Mouse (Mus musculus): Measurements from ENCODE around the gene Rtn4r. TPM values are rescaled to one million over a fixed set of nuclear protein-coding genes. Genes with fewer than 3 reads are reported as not detected.
A peak's percentile ranks its signal among the peaks of the same experiment; 100 is the strongest.

Gene Rtn4r
- polyA plus RNA-seq, 1 experiment, result 18.9 TPM

- H3K4me1 ChIP-seq (ENCODE audit: control insufficient read depth, insufficient read depth, low read length), result peaks cover 49% of the 10 kb centered on the region
- peak; percentile 97 for DNase-seq
- H3K27me3 ChIP-seq (replicated peaks; ENCODE audit: control insufficient read depth, insufficient read depth, low read length), result no peaks in the 10 kb centered on the region
- no peak overlapping the region for H3K4me3 ChIP-seq (ENCODE audit: insufficient read depth, low read depth, low read length)
- WGBS, result 41% methylated on average over 18 of the region's 18 CpGs
- H3K27ac ChIP-seq (ENCODE audit: insufficient read depth, low read depth, low read length), result peak overlapping the region; percentile 95
- TF ChIP-seq CTCF (conservative IDR thresholded peaks at IDR 0.05; ENCODE audit: insufficient read depth, insufficient read length, low read depth, low read length), result no peak
- TF ChIP-seq POLR2A (IDR thresholded peaks at IDR 0.05; ENCODE audit: low read depth, low read length), result peak; percentile 11
- H3K36me3 ChIP-seq (ENCODE audit: control insufficient read depth, insufficient read depth, low read length), result no peaks in the 10 kb centered on the region; the same call in 1 of the 2 replicates
Measured at GRCm38 (mm10) chr16:18083231-18083951, 44.1 kb upstream of the Rtn4r start.

- Histone ChIP-seq H3K4me3 (ENCODE audit: insufficient read depth, low read depth, low read length) (no peak overlapping the region), H3K36me3 (ENCODE audit: control insufficient read depth, insufficient read depth, low read length) (no peaks in the 10 kb centered on the region; the same call in 1 of the 2 replicates), H3K27me3 (replicated peaks; ENCODE audit: control insufficient read depth, insufficient read depth, low read length) (no peaks in the 10 kb centered on the region), H3K4me1 (ENCODE audit: control insufficient read depth, insufficient read depth, low read length) (peaks cover 49% of the 10 kb centered on the region), H3K27ac (ENCODE audit: insufficient read depth, low read depth, low read length) (peak overlapping the region; percentile 95)
- peak; percentile 65 for DNase-seq
- no peak for TF ChIP-seq POLR2A (IDR thresholded peaks at IDR 0.05; ENCODE audit: low read depth, low read length)
- peak; percentile 40; the same call in 1 of the 2 replicates for TF ChIP-seq CTCF (conservative IDR thresholded peaks at IDR 0.05; ENCODE audit: insufficient read depth, insufficient read length, low read depth, low read length)
- 61% methylated on average over 7 of the region's 7 CpGs for WGBS
Measured at GRCm38 (mm10) chr16:18084262-18084661, 43.2 kb upstream of the Rtn4r start.

- peaks cover 38% of the 10 kb centered on the region for H3K4me1 ChIP-seq (ENCODE audit: control insufficient read depth, insufficient read depth, low read length)
- peak overlapping the region; percentile 62 for H3K27ac ChIP-seq (ENCODE audit: insufficient read depth, low read depth, low read length)
- H3K4me3 ChIP-seq (ENCODE audit: insufficient read depth, low read depth, low read length), result peak overlapping the region; percentile 64
- peak; percentile 79 for DNase-seq
- no peak for TF ChIP-seq CTCF (conservative IDR thresholded peaks at IDR 0.05; ENCODE audit: insufficient read depth, insufficient read length, low read depth, low read length)
- no peak for TF ChIP-seq POLR2A (IDR thresholded peaks at IDR 0.05; ENCODE audit: low read depth, low read length)
- no peaks in the 10 kb centered on the region for H3K27me3 ChIP-seq (replicated peaks; ENCODE audit: control insufficient read depth, insufficient read depth, low read length)
- H3K36me3 ChIP-seq (ENCODE audit: control insufficient read depth, insufficient read depth, low read length), result no peaks in the 10 kb centered on the region
- WGBS, result 56% methylated on average over 5 of the region's 5 CpGs
Measured at GRCm38 (mm10) chr16:18087101-18087500, 40.3 kb upstream of the Rtn4r start.

DNA sequence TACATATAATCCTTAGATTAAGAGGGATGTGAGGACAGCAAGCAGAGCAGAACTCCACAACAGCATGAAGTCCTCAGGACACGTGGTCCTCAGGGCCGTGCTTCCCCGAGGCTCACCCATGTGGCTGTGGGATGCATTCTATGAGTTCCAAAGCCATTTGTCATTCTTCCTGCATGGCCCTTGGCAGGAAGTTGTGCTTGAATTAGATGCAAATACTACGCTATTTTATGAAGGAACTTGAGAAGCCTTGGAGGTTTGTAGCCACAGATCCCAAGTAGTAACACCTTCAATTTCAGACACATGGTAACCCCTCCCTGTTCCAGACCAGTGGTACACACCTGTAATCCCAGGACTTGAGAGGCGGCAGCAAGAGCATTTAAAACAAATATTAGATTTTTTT is 31.1 kb upstream of the Rtn4r start:
- no peak overlapping the region for H3K27ac ChIP-seq (ENCODE audit: insufficient read depth, low read depth, low read length)
- H3K36me3 ChIP-seq (ENCODE audit: control insufficient read depth, insufficient read depth, low read length), result no peaks in the 10 kb centered on the region
- no peaks in the 10 kb centered on the region for H3K4me1 ChIP-seq (ENCODE audit: control insufficient read depth, insufficient read depth, low read length)
- TF ChIP-seq POLR2A (IDR thresholded peaks at IDR 0.05; ENCODE audit: low read depth, low read length), result no peak
- no peak for TF ChIP-seq CTCF (conservative IDR thresholded peaks at IDR 0.05; ENCODE audit: insufficient read depth, insufficient read length, low read depth, low read length)
- 38% methylated on average over 5 of the region's 5 CpGs for WGBS
- H3K4me3 ChIP-seq (ENCODE audit: insufficient read depth, low read depth, low read length), result no peak overlapping the region
- DNase-seq, result no peak
- H3K27me3 ChIP-seq (replicated peaks; ENCODE audit: control insufficient read depth, insufficient read depth, low read length), result no peaks in the 10 kb centered on the region

GRCm38 (mm10) chr16:18102816-18103215 is 24.6 kb upstream of the Rtn4r start:
- no peak for TF ChIP-seq POLR2A (IDR thresholded peaks at IDR 0.05; ENCODE audit: low read depth, low read length)
- TF ChIP-seq CTCF (conservative IDR thresholded peaks at IDR 0.05; ENCODE audit: insufficient read depth, insufficient read length, low read depth, low read length), result no peak
- Histone ChIP-seq H3K4me3 (ENCODE audit: insufficient read depth, low read depth, low read length) (no peak overlapping the region), H3K36me3 (ENCODE audit: control insufficient read depth, insufficient read depth, low read length) (no peaks in the 10 kb centered on the region), H3K27ac (ENCODE audit: insufficient read depth, low read depth, low read length) (no peak overlapping the region), H3K4me1 (ENCODE audit: control insufficient read depth, insufficient read depth, low read length) (peaks cover 5% of the 10 kb centered on the region; the same call in 1 of the 2 replicates), H3K27me3 (replicated peaks; ENCODE audit: control insufficient read depth, insufficient read depth, low read length) (no peaks in the 10 kb centered on the region)
- DNase-seq, result no peak
- 80% methylated on average over 4 of the region's 4 CpGs for WGBS

DNA sequence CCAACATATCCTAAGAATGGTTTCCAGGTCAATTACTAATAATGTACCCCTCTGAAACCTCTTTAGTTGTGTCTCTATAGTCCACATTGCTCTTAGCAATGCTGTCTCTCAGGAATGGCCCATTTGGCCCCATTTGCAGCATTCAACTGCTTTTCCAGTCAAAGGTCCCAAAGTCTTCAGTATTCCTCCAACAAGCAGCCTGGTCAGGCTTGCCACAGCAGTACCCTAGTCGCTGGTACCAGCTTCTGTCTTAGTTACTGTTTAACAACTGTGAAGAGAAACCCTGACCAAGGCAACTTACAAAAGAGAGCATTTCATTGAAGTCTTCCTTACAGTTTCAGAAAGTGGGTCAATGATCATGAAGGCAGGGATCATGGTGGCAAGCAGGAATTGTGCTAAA is 24.1 kb upstream of the Rtn4r start:
- peak; percentile 81 for DNase-seq
- Histone ChIP-seq H3K4me3 (ENCODE audit: insufficient read depth, low read depth, low read length) (no peak overlapping the region), H3K36me3 (ENCODE audit: control insufficient read depth, insufficient read depth, low read length) (no peaks in the 10 kb centered on the region), H3K4me1 (ENCODE audit: control insufficient read depth, insufficient read depth, low read length) (peaks cover 5% of the 10 kb centered on the region; the same call in 1 of the 2 replicates), H3K27me3 (replicated peaks; ENCODE audit: control insufficient read depth, insufficient read depth, low read length) (no peaks in the 10 kb centered on the region), H3K27ac (ENCODE audit: insufficient read depth, low read depth, low read length) (no peak overlapping the region)
- whole genome bisulfite sequencing, result 29% methylated on average over 1 of the region's 1 CpGs
- no peak for TF ChIP-seq CTCF (conservative IDR thresholded peaks at IDR 0.05; ENCODE audit: insufficient read depth, insufficient read length, low read depth, low read length)

GRCm38 (mm10) chr16:18103808-18104207 is 23.6 kb upstream of the Rtn4r start:
- no peak for TF ChIP-seq POLR2A (IDR thresholded peaks at IDR 0.05; ENCODE audit: low read depth, low read length)
- no peak for TF ChIP-seq CTCF (conservative IDR thresholded peaks at IDR 0.05; ENCODE audit: insufficient read depth, insufficient read length, low read depth, low read length)
- 40% methylated on average over 6 of the region's 6 CpGs for WGBS
- H3K4me3 ChIP-seq (ENCODE audit: insufficient read depth, low read depth, low read length), result no peak overlapping the region

More at GRCm38 (mm10) chr16:18103808-18104207, 23.6 kb upstream of the Rtn4r start:
- Histone ChIP-seq H3K36me3 (ENCODE audit: control insufficient read depth, insufficient read depth, low read length) (no peaks in the 10 kb centered on the region), H3K4me1 (ENCODE audit: control insufficient read depth, insufficient read depth, low read length) (peaks cover 5% of the 10 kb centered on the region; the same call in 1 of the 2 replicates), H3K27me3 (replicated peaks; ENCODE audit: control insufficient read depth, insufficient read depth, low read length) (no peaks in the 10 kb centered on the region), H3K27ac (ENCODE audit: insufficient read depth, low read depth, low read length) (no peak overlapping the region)
- no peak for DNase-seq

Data from kidney, adult 2 months (tissue).